Comparison of ENCODE assay signal across 7 mouse cellular contexts in the genomic region with DNA sequence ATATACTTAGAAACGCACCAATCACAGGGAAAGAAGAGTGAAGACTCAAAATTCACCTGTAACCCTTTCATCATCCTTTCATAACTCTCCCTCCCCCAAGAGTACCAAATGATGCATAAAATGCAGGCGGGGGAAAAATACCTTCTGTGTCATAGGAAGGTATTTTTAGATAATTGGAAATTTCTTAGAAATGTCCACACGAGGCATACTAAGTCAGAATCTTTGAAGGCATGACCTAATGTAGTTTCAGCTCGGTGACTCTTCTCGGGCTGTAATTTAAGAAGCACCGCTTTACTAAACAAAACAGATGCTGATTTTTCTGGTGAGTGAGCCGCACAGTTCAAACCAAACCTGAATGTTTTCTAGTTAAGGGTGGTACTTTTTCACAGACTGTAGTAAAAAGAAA. TPM values are rescaled to one million over a fixed set of nuclear protein-coding genes. Genes with fewer than 3 reads are reported as not detected.
A peak's percentile ranks its signal among the peaks of the same experiment; 100 is the strongest.
DNase-seq lines count a peak whose midpoint lies in the region; ATAC-seq and TF ChIP-seq lines count a peak whose summit lies in the region.

A gene (plus strand): TSS at position 304 of the 406 bp plus-strand sequence.

- 40% methylated on average over 7 of the region's 7 CpGs for WGBS in forebrain, embryonic 12.5 days
- WGBS in intestine, postnatal 0 days = 41% methylated on average over 7 of the region's 7 CpGs
- 40% methylated on average over 7 of the region's 7 CpGs for WGBS in neural tube, embryonic 14.5 days

- peaks cover 13% of the 10 kb centered on the region for H3K4me1 ChIP-seq in forebrain, embryonic 12.5 days
- no peaks in the 10 kb centered on the region for H3K4me1 ChIP-seq in intestine, postnatal 0 days (replicated peaks; ENCODE audit: control insufficient read depth, insufficient read depth, low read length)
- H3K4me1 ChIP-seq in neural tube, embryonic 14.5 days (ENCODE audit: control insufficient read depth, insufficient read depth, low read length) = 0 out of 2 replicates have a peak, but pooled peaks cover 7% of the 10 kb centered on the region

- DNase-seq in 3T3-L1 (ENCODE audit: low read depth, low spot score) = peak; percentile 61
- no peak for DNase-seq in left cerebral cortex, adult 18-20 months (ENCODE audit: low spot score in 2 of 2)
- no peak for DNase-seq in thymus, postnatal 25 days

- H3K4me2 ChIP-seq in forebrain, embryonic 12.5 days = peak within 1 kb of the TSS; percentile 65
- H3K4me2 ChIP-seq in intestine, postnatal 0 days (replicated peaks; ENCODE audit: low read depth) = peak within 1 kb of the TSS; percentile 67
- H3K4me2 ChIP-seq in neural tube, embryonic 14.5 days (ENCODE audit: low read depth, low read length) = peak within 1 kb of the TSS; percentile 80

- H3K9me3 ChIP-seq in forebrain, embryonic 12.5 days = no peaks in the 10 kb centered on the region
- no peaks in the 10 kb centered on the region for H3K9me3 ChIP-seq in intestine, postnatal 0 days (ENCODE audit: control insufficient read depth)
- H3K9me3 ChIP-seq in neural tube, embryonic 14.5 days (ENCODE audit: control insufficient read depth, low read length) = no peaks in the 10 kb centered on the region

- no peak for TF ChIP-seq CTCF in intestine, postnatal 0 days (IDR thresholded peaks at IDR 0.05; ENCODE audit: low read depth)

- H3K27ac ChIP-seq in forebrain, embryonic 12.5 days = peak within 1 kb of the TSS; percentile 83
- H3K27ac ChIP-seq in intestine, postnatal 0 days (ENCODE audit: low read depth, low read length) = peak within 1 kb of the TSS; percentile 94
- H3K27ac ChIP-seq in neural tube, embryonic 14.5 days (ENCODE audit: low read depth, low read length) = peak within 1 kb of the TSS; percentile 40; the same call in 1 of the 2 replicates

- peak within 1 kb of the TSS; percentile 77 for H3K9ac ChIP-seq in forebrain, embryonic 12.5 days
- peak within 1 kb of the TSS; percentile 66 for H3K9ac ChIP-seq in intestine, postnatal 0 days (ENCODE audit: low read depth, low read length)
- H3K9ac ChIP-seq in neural tube, embryonic 14.5 days (replicated peaks; ENCODE audit: low read depth, low read length) = peak within 1 kb of the TSS; percentile 56

- no peaks in the 10 kb centered on the region for H3K36me3 ChIP-seq in forebrain, embryonic 12.5 days (replicated peaks)
- no peaks in the 10 kb centered on the region for H3K36me3 ChIP-seq in intestine, postnatal 0 days (ENCODE audit: control insufficient read depth, insufficient read depth)
- H3K36me3 ChIP-seq in neural tube, embryonic 14.5 days (ENCODE audit: control insufficient read depth, insufficient read depth, low read length) = no peaks in the 10 kb centered on the region

- H3K4me3 ChIP-seq in forebrain, embryonic 12.5 days (replicated peaks) = peak within 1 kb of the TSS; percentile 62
- H3K4me3 ChIP-seq in intestine, postnatal 0 days (ENCODE audit: low read depth, low read length) = peak within 1 kb of the TSS; percentile 56
- H3K4me3 ChIP-seq in neural tube, embryonic 14.5 days (ENCODE audit: low read depth, low read length) = peak within 1 kb of the TSS; percentile 53

- peak; percentile 46 for ATAC-seq in CD4-positive, CD25-positive, alpha-beta regulatory T cell, adult 4 months
- no peak for ATAC-seq in forebrain, embryonic 12.5 days (ENCODE audit: low FRiP score)
- no peak for ATAC-seq in intestine, postnatal 0 days
- no peak for ATAC-seq in neural tube, embryonic 14.5 days (ENCODE audit: low read depth)

- H3K27me3 ChIP-seq in forebrain, embryonic 12.5 days = no peaks in the 10 kb centered on the region
- H3K27me3 ChIP-seq in intestine, postnatal 0 days (replicated peaks; ENCODE audit: control insufficient read depth, insufficient read depth, low read length) = no peaks in the 10 kb centered on the region
- no peaks in the 10 kb centered on the region for H3K27me3 ChIP-seq in neural tube, embryonic 14.5 days (ENCODE audit: control insufficient read depth, insufficient read depth, low read length)

RNA-seq across cellular contexts. Expression of the gene that starts here (rescaled TPM):
- 10 to 100 TPM; 61.4 to 75.7 TPM for polyA plus RNA-seq in CD4-positive, CD25-positive, alpha-beta regulatory T cell, adult 4 months (2017; shearing (Covaris generic))
- polyA plus RNA-seq in forebrain, embryonic 12.5 days (2016; fragmentation: Nextera tagmentation; extraction: Ambion mirVana) = 21.7 and 22.7 TPM in 2 replicates
- 152 TPM in 2 replicates for polyA plus RNA-seq in intestine, postnatal 0 days (2015; fragmentation: Nextera tagmentation; extraction: Ambion mirVana)
- 7.5 and 8.8 TPM in 2 replicates for polyA plus RNA-seq in neural tube, embryonic 14.5 days (2014; fragmentation: Nextera tagmentation; extraction: Ambion mirVana)
- total RNA-seq in left cerebral cortex, adult 18-20 months (2021) = 1 to 10 TPM; 1.7 to 2.0 TPM

Comparison
In these comparisons a context has a peak if more than half of its experiments do, and no peak if none do; other contexts are left out.
1. H3K27ac ChIP-seq: peak in every context shown above with its lines; median percentile 94 in intestine, postnatal 0 days; 83 in forebrain, embryonic 12.5 days; 40 in neural tube, embryonic 14.5 days.